Mouse (Mus musculus): ENCODE results near the gene Olfr638. TPM values are rescaled to one million over a fixed set of nuclear protein-coding genes. Genes with fewer than 3 reads are reported as not detected.

Gene Olfr638
- polyA plus RNA-seq, 1 experiment from 2014 or later: not detected

DNA sequence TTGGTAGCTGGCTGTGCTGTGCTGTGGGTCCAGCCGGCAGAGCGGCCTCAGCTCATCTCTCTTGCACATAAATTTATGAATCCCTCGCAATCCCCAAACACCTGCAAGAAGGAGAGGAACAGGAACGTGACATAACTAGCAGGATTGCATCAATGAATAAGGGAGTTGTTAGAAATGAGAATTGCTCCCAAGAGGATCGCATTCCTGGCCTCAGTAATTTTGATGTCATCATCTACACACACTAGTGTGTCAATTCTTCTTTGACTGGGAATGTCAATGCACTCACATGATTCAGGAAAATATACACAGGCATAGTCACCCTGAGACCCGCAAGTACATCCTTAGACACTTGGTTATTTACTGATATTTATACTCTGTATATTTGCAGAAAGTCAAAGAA lies 26.9 kb downstream of the Olfr638 start, which contains the start of gene Olfr640:
Olfr640 (minus strand) TSS at position 101 of the 400 bp plus-strand sequence.
- no peak for DNase-seq (ENCODE audit: low spot score)
- H3K9ac ChIP-seq (replicated peaks; ENCODE audit: low read length): no peak within 1 kb of the TSS
- no peak within 1 kb of the TSS for H3K27ac ChIP-seq (replicated peaks; ENCODE audit: low read depth, low read length)
- no peaks in the 10 kb centered on the region for H3K9me3 ChIP-seq (replicated peaks; ENCODE audit: control insufficient read depth, low read length)
- no peaks in the 10 kb centered on the region for H3K27me3 ChIP-seq (ENCODE audit: control insufficient read depth, insufficient read depth, low read length)
- WGBS: 71% methylated on average over 6 of the region's 6 CpGs
- H3K4me3 ChIP-seq (ENCODE audit: low read depth, low read length): no peak within 1 kb of the TSS
- H3K36me3 ChIP-seq (replicated peaks; ENCODE audit: control insufficient read depth, insufficient read depth, low read depth, low read length): no peaks in the 10 kb centered on the region
- H3K4me1 ChIP-seq (ENCODE audit: control insufficient read depth, insufficient read depth, low read length): no peaks in the 10 kb centered on the region
- H3K4me2 ChIP-seq (ENCODE audit: low read depth, low read length): no peak within 1 kb of the TSS
- ATAC-seq (replicated peaks; ENCODE audit: insufficient number of reproducible peaks, low FRiP score, low TSS enrichment, low read depth): no peak

GRCm38 (mm10) chr7:104026978-104027377 lies 28.4 kb downstream of the Olfr638 start:
- no peak overlapping the region for H3K27ac ChIP-seq (replicated peaks; ENCODE audit: low read depth, low read length)
- H3K4me2 ChIP-seq (ENCODE audit: low read depth, low read length): no peak overlapping the region
- 69% methylated on average over 3 of the region's 3 CpGs for WGBS
- H3K4me1 ChIP-seq (ENCODE audit: control insufficient read depth, insufficient read depth, low read length): no peaks in the 10 kb centered on the region
- ATAC-seq (replicated peaks; ENCODE audit: insufficient number of reproducible peaks, low FRiP score, low TSS enrichment, low read depth): no peak
- DNase-seq (ENCODE audit: low spot score): no peak
- no peak overlapping the region for H3K4me3 ChIP-seq (ENCODE audit: low read depth, low read length)
- H3K9ac ChIP-seq (replicated peaks; ENCODE audit: low read length): no peak overlapping the region
- no peaks in the 10 kb centered on the region for H3K27me3 ChIP-seq (ENCODE audit: control insufficient read depth, insufficient read depth, low read length)
- H3K36me3 ChIP-seq (replicated peaks; ENCODE audit: control insufficient read depth, insufficient read depth, low read depth, low read length): no peaks in the 10 kb centered on the region
- H3K9me3 ChIP-seq (replicated peaks; ENCODE audit: control insufficient read depth, low read length): no peaks in the 10 kb centered on the region

DNA sequence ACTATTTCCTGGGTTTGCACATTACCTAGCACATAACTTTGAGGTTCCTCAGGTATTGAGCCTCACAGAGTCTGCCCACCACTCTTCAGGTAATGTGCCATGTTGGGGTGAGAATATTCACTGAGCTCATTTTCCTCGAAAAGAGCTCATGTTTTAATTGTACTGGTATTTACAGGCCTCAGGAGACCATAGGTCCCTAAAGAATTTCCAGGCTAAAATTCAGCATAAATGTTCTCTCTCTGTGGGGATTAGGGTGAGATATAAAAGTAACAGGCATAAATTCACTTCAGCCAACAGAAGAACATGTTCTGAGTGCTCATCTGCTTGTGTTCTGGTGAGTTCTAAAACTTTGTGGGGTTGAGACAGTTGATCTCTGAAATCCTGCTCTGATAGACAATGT lies 36.6 kb downstream of the Olfr638 start, which contains the start of gene Olfr641:
Olfr641 (plus strand) TSS at position 301 of the 400 bp plus-strand sequence.
- Histone ChIP-seq H3K36me3 (replicated peaks; ENCODE audit: control insufficient read depth, insufficient read depth, low read depth, low read length) (no peaks in the 10 kb centered on the region), H3K4me2 (ENCODE audit: low read depth, low read length) (no peak within 1 kb of the TSS), H3K9me3 (replicated peaks; ENCODE audit: control insufficient read depth, low read length) (no peaks in the 10 kb centered on the region), H3K27ac (replicated peaks; ENCODE audit: low read depth, low read length) (no peak within 1 kb of the TSS), H3K4me1 (ENCODE audit: control insufficient read depth, insufficient read depth, low read length) (no peaks in the 10 kb centered on the region), H3K9ac (replicated peaks; ENCODE audit: low read length) (no peak within 1 kb of the TSS), H3K27me3 (ENCODE audit: control insufficient read depth, insufficient read depth, low read length) (no peaks in the 10 kb centered on the region), H3K4me3 (ENCODE audit: low read depth, low read length) (no peak within 1 kb of the TSS)
- ATAC-seq (replicated peaks; ENCODE audit: insufficient number of reproducible peaks, low FRiP score, low TSS enrichment, low read depth) (no peak), DNase-seq (ENCODE audit: low spot score) (no peak)
- 73% methylated on average over 1 of the region's 1 CpGs for WGBS

DNA sequence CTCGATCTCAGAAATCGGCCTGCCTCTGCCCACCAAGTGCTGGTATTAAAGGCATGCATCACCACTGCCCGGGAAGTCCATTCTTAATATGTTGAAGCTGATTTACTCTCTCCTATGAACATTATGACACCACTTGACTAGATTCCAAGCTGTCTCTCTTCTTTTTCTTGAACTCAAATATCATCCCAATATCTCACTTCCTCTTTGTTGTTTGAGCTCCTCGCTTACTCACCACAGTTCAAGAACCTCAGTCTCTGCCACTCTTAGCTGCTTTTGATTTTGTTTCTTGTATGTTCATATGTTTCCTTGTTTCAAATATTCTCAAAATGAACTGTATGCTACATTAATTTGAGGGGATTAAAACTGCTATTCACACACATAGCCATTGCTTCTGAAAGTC lies 52.2 kb downstream of the Olfr638 start:
- Histone ChIP-seq H3K9me3 (replicated peaks; ENCODE audit: control insufficient read depth, low read length) (no peaks in the 10 kb centered on the region), H3K4me1 (ENCODE audit: control insufficient read depth, insufficient read depth, low read length) (no peaks in the 10 kb centered on the region), H3K36me3 (replicated peaks; ENCODE audit: control insufficient read depth, insufficient read depth, low read depth, low read length) (no peaks in the 10 kb centered on the region), H3K27ac (replicated peaks; ENCODE audit: low read depth, low read length) (no peak overlapping the region), H3K4me3 (ENCODE audit: low read depth, low read length) (no peak overlapping the region), H3K4me2 (ENCODE audit: low read depth, low read length) (no peak overlapping the region), H3K27me3 (ENCODE audit: control insufficient read depth, insufficient read depth, low read length) (no peaks in the 10 kb centered on the region), H3K9ac (replicated peaks; ENCODE audit: low read length) (no peak overlapping the region)
- ATAC-seq (replicated peaks; ENCODE audit: insufficient number of reproducible peaks, low FRiP score, low TSS enrichment, low read depth): no peak
- 78% methylated on average over 4 of the region's 4 CpGs for WGBS
- DNase-seq (ENCODE audit: low spot score): no peak

DNA sequence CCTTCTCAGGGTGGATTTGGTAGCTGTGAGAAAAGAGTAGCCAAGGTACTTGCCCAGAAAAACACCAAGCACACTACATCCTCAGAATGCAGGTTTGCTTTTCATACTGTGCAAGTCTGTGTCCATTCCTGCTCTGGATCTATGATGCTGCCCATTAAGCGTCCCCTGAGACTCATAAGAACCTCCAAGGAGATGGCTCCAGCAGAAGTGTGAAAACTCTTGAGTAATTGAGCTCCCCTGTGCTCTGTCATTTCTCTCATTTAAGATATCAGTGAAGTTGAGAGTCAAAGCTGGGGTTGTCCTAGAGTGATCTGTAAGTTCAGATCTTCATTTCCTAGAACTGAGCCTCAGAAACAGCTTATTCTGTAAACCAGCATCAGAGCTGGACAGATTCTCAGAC lies 54.0 kb downstream of the Olfr638 start, which contains the start of gene Olfr642:
Olfr642 (minus strand) TSS at position 101 of the 400 bp plus-strand sequence.
- Histone ChIP-seq H3K27me3 (ENCODE audit: control insufficient read depth, insufficient read depth, low read length) (no peaks in the 10 kb centered on the region), H3K27ac (replicated peaks; ENCODE audit: low read depth, low read length) (no peak within 1 kb of the TSS), H3K4me1 (ENCODE audit: control insufficient read depth, insufficient read depth, low read length) (no peaks in the 10 kb centered on the region), H3K9ac (replicated peaks; ENCODE audit: low read length) (no peak within 1 kb of the TSS), H3K4me2 (ENCODE audit: low read depth, low read length) (no peak within 1 kb of the TSS), H3K4me3 (ENCODE audit: low read depth, low read length) (no peak within 1 kb of the TSS), H3K36me3 (replicated peaks; ENCODE audit: control insufficient read depth, insufficient read depth, low read depth, low read length) (no peaks in the 10 kb centered on the region), H3K9me3 (replicated peaks; ENCODE audit: control insufficient read depth, low read length) (no peaks in the 10 kb centered on the region)
- DNase-seq (ENCODE audit: low spot score) (no peak), ATAC-seq (replicated peaks; ENCODE audit: insufficient number of reproducible peaks, low FRiP score, low TSS enrichment, low read depth) (no peak)
- WGBS: 96% methylated on average over 1 of the region's 1 CpGs

Other genes with a start within 250 kb of the Olfr638 start
- gene Olfr630, start 241.4 kb upstream of the Olfr638 start, polyA plus RNA-seq (2014; fragmentation: Nextera tagmentation; extraction: Ambion mirVana): not detected in 2 replicates
- not detected in 2 replicates for gene Olfr69, start 227.2 kb upstream of the Olfr638 start, polyA plus RNA-seq (2014; fragmentation: Nextera tagmentation; extraction: Ambion mirVana)
- gene Olfr68, start 219.0 kb upstream of the Olfr638 start, polyA plus RNA-seq (2014; fragmentation: Nextera tagmentation; extraction: Ambion mirVana): not detected in 2 replicates
- gene Olfr67, start 206.9 kb upstream of the Olfr638 start, polyA plus RNA-seq (2014; fragmentation: Nextera tagmentation; extraction: Ambion mirVana): not detected in 2 replicates
- gene Hbb-bt, start 184.8 kb upstream of the Olfr638 start, polyA plus RNA-seq (2014; fragmentation: Nextera tagmentation; extraction: Ambion mirVana): 629 and 683 TPM in 2 replicates
- gene Hbb-bs, start 170.7 kb upstream of the Olfr638 start, polyA plus RNA-seq (2014; fragmentation: Nextera tagmentation; extraction: Ambion mirVana): 224 and 252 TPM in 2 replicates
- not detected in 2 replicates for gene Hbb-bh2, start 158.2 kb upstream of the Olfr638 start, polyA plus RNA-seq (2014; fragmentation: Nextera tagmentation; extraction: Ambion mirVana)
- 2,335 TPM in 2 replicates for gene Hbb-bh1, start 155.6 kb upstream of the Olfr638 start, polyA plus RNA-seq (2014; fragmentation: Nextera tagmentation; extraction: Ambion mirVana)
- 9,508 and 10,275 TPM in 2 replicates for gene Hbb-y, start 145.5 kb upstream of the Olfr638 start, polyA plus RNA-seq (2014; fragmentation: Nextera tagmentation; extraction: Ambion mirVana)
- not detected in 2 replicates for gene Olfr66, start 112.5 kb upstream of the Olfr638 start, polyA plus RNA-seq (2014; fragmentation: Nextera tagmentation; extraction: Ambion mirVana)
- not detected in 2 replicates for gene Olfr64, start 104.3 kb upstream of the Olfr638 start, polyA plus RNA-seq (2014; fragmentation: Nextera tagmentation; extraction: Ambion mirVana)
- not detected in 2 replicates for gene Olfr65, start 95.3 kb upstream of the Olfr638 start, polyA plus RNA-seq (2014; fragmentation: Nextera tagmentation; extraction: Ambion mirVana)
- not detected in 2 replicates for gene Olfr631, start 69.9 kb upstream of the Olfr638 start, polyA plus RNA-seq (2014; fragmentation: Nextera tagmentation; extraction: Ambion mirVana)
- not detected in 2 replicates for gene Olfr632, start 64.4 kb upstream of the Olfr638 start, polyA plus RNA-seq (2014; fragmentation: Nextera tagmentation; extraction: Ambion mirVana)
- not detected in 2 replicates for gene Olfr633, start 54.3 kb upstream of the Olfr638 start, polyA plus RNA-seq (2014; fragmentation: Nextera tagmentation; extraction: Ambion mirVana)
- gene Olfr635, start 27.6 kb upstream of the Olfr638 start, polyA plus RNA-seq (2014; fragmentation: Nextera tagmentation; extraction: Ambion mirVana): not detected in 2 replicates
- not detected in 2 replicates for gene Olfr639, start 18.6 kb downstream of the Olfr638 start, polyA plus RNA-seq (2014; fragmentation: Nextera tagmentation; extraction: Ambion mirVana)
- not detected in 2 replicates for gene Olfr640, start 26.8 kb downstream of the Olfr638 start, polyA plus RNA-seq (2014; fragmentation: Nextera tagmentation; extraction: Ambion mirVana)
- not detected in 2 replicates for gene Olfr641, start 36.7 kb downstream of the Olfr638 start, polyA plus RNA-seq (2014; fragmentation: Nextera tagmentation; extraction: Ambion mirVana)
- not detected in 2 replicates for gene Olfr642, start 53.9 kb downstream of the Olfr638 start, polyA plus RNA-seq (2014; fragmentation: Nextera tagmentation; extraction: Ambion mirVana)
- gene 4930516K23Rik, start 62.7 kb downstream of the Olfr638 start, polyA plus RNA-seq (2014; fragmentation: Nextera tagmentation; extraction: Ambion mirVana): not detected in 2 replicates
- not detected in 2 replicates for gene Olfr644, start 73.1 kb downstream of the Olfr638 start, polyA plus RNA-seq (2014; fragmentation: Nextera tagmentation; extraction: Ambion mirVana)
- gene Olfr645, start 86.7 kb downstream of the Olfr638 start, polyA plus RNA-seq (2014; fragmentation: Nextera tagmentation; extraction: Ambion mirVana): not detected in 2 replicates
- not detected in 2 replicates for gene Olfr646, start 106.1 kb downstream of the Olfr638 start, polyA plus RNA-seq (2014; fragmentation: Nextera tagmentation; extraction: Ambion mirVana)
- gene Ubqln5, start 131.1 kb downstream of the Olfr638 start, polyA plus RNA-seq (2014; fragmentation: Nextera tagmentation; extraction: Ambion mirVana): not detected in 2 replicates
- gene Olfr643, start 138.7 kb downstream of the Olfr638 start, polyA plus RNA-seq (2014; fragmentation: Nextera tagmentation; extraction: Ambion mirVana): not detected in 2 replicates
- gene Ubqln3, start 144.5 kb downstream of the Olfr638 start, polyA plus RNA-seq (2014; fragmentation: Nextera tagmentation; extraction: Ambion mirVana): not detected in 2 replicates
- not detected in 2 replicates for gene Ubqlnl, start 151.8 kb downstream of the Olfr638 start, polyA plus RNA-seq (2014; fragmentation: Nextera tagmentation; extraction: Ambion mirVana)
- not detected in 2 replicates for gene Olfm5, start 166.1 kb downstream of the Olfr638 start, polyA plus RNA-seq (2014; fragmentation: Nextera tagmentation; extraction: Ambion mirVana)
- gene Olfr648, start 184.6 kb downstream of the Olfr638 start, polyA plus RNA-seq (2014; fragmentation: Nextera tagmentation; extraction: Ambion mirVana): 0.15 and 0.27 TPM in 2 replicates
- not detected in 2 replicates for gene Olfr649, start 197.2 kb downstream of the Olfr638 start, polyA plus RNA-seq (2014; fragmentation: Nextera tagmentation; extraction: Ambion mirVana)
- gene Trim6, start 220.0 kb downstream of the Olfr638 start, polyA plus RNA-seq (2014; fragmentation: Nextera tagmentation; extraction: Ambion mirVana): 2.9 and 3.5 TPM in 2 replicates
- gene Trim34a, start 245.7 kb downstream of the Olfr638 start, polyA plus RNA-seq (2014; fragmentation: Nextera tagmentation; extraction: Ambion mirVana): 0.83 and 0.98 TPM in 2 replicates

All from embryonic facial prominence, embryonic 11.5 days (tissue).